Mouse (Mus musculus) ES-Bruce4 (cell line): ENCODE data around the gene St6galnac3.

Experiments used
- CTCF ChIP-seq: IDR thresholded peaks from one replicate; pipeline ENCODE4 v1.8.1; 2011; ENCODE audit warnings: low read depth, low read length
- EP300 ChIP-seq: IDR thresholded peaks from 2 replicates; pipeline ENCODE4 v1.6.1; 2011; ENCODE audit warnings: low read depth, low read length; ENCODE audit not compliant: insufficient read depth
- POLR2A ChIP-seq: IDR thresholded peaks from one replicate; pipeline ENCODE4 v1.8.1; 2011; ENCODE audit warnings: low read length; ENCODE audit not compliant: insufficient read depth

DNA sequence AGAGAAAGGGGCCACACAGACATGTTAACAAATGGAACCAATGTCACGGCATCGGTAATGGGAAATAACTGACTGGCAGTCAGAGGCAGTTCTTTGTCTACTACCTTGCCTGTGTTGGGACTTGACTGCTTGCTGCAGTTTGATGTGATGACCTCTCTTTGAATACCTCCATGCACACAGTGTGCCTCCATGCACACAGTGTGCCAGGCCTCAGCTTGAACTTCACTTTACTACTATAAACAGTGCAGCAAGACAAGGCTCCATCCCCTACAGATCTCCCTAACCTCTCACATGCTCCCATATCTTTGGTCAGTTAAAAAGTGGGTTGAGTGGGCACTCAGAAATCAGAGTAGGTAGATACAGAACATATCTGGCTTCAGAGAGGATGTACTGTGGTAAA is 341.3 kb downstream of the St6galnac3 start:
- TF ChIP-seq POLR2A (no peak), CTCF (no peak), EP300 (no peak)
